Mouse (Mus musculus): Measurements from ENCODE around the gene Cap2. TPM values are rescaled to one million over a fixed set of nuclear protein-coding genes. Genes with fewer than 3 reads are reported as not detected.

Gene Cap2
- polyA plus RNA-seq, 1 experiment from 2014 or later = 9.2 TPM

GRCm38 (mm10) chr13:46545081-46545480, 43.4 kb downstream of the Cap2 start:
- DNase-seq (ENCODE audit: low spot score) = peak; percentile 62
- H3K9me3 ChIP-seq (replicated peaks) = no peaks in the 10 kb centered on the region
- 11% methylated on average over 9 of the region's 9 CpGs for WGBS

GRCm38 (mm10) chr13:46546846-46547245, 45.2 kb downstream of the Cap2 start:
- no peak for DNase-seq (ENCODE audit: low spot score)
- Histone ChIP-seq H3K27me3 (ENCODE audit: low read depth, poor library complexity, severe bottlenecking) (no peaks in the 10 kb centered on the region), H3K4me3 (no peak overlapping the region), H3K27ac (replicated peaks) (peak overlapping the region; percentile 83; the same call in 1 of the 2 replicates), H3K9me3 (replicated peaks) (no peaks in the 10 kb centered on the region), H3K36me3 (no peaks in the 10 kb centered on the region), H3K4me1 (peaks cover 47% of the 10 kb centered on the region)
- 92% methylated on average over 4 of the region's 4 CpGs for WGBS

More at GRCm38 (mm10) chr13:46545081-46545480, 43.4 kb downstream of the Cap2 start:
- peaks cover 57% of the 10 kb centered on the region for H3K4me1 ChIP-seq
- H3K27ac ChIP-seq (replicated peaks) = peak overlapping the region; percentile 83
- H3K36me3 ChIP-seq = no peaks in the 10 kb centered on the region
- H3K27me3 ChIP-seq (ENCODE audit: low read depth, poor library complexity, severe bottlenecking) = peaks cover 1% of the 10 kb centered on the region; the same call in 1 of the 2 replicates
- 0 out of 2 replicates have a peak overlapping the region, but pooled peaks have one; percentile 16 for H3K4me3 ChIP-seq

- H3K4me1 ChIP-seq = peaks cover 46% of the 10 kb centered on the region
- H3K27me3 ChIP-seq (ENCODE audit: low read depth, poor library complexity, severe bottlenecking) = no peaks in the 10 kb centered on the region
- no peak overlapping the region for H3K4me3 ChIP-seq
- H3K36me3 ChIP-seq = no peaks in the 10 kb centered on the region
- no peak for DNase-seq (ENCODE audit: low spot score)
- H3K9me3 ChIP-seq (replicated peaks) = no peaks in the 10 kb centered on the region
- 40% methylated on average over 1 of the region's 1 CpGs for WGBS
- H3K27ac ChIP-seq (replicated peaks) = peak overlapping the region; percentile 83; the same call in 1 of the 2 replicates
Measured at GRCm38 (mm10) chr13:46547253-46547652, 45.6 kb downstream of the Cap2 start.

- Histone ChIP-seq H3K27ac (replicated peaks) (no peak overlapping the region), H3K9me3 (replicated peaks) (no peaks in the 10 kb centered on the region), H3K4me3 (no peak overlapping the region), H3K4me1 (peaks cover 43% of the 10 kb centered on the region), H3K27me3 (ENCODE audit: low read depth, poor library complexity, severe bottlenecking) (no peaks in the 10 kb centered on the region), H3K36me3 (no peaks in the 10 kb centered on the region)
- 87% methylated on average over 8 of the region's 8 CpGs for WGBS
- no peak for DNase-seq (ENCODE audit: low spot score)
Measured at GRCm38 (mm10) chr13:46548132-46548531, 46.5 kb downstream of the Cap2 start.

- DNase-seq (ENCODE audit: low spot score) = no peak
- Histone ChIP-seq H3K9me3 (replicated peaks) (no peaks in the 10 kb centered on the region), H3K4me3 (no peak overlapping the region), H3K27me3 (ENCODE audit: low read depth, poor library complexity, severe bottlenecking) (no peaks in the 10 kb centered on the region), H3K36me3 (no peaks in the 10 kb centered on the region), H3K4me1 (peaks cover 41% of the 10 kb centered on the region), H3K27ac (replicated peaks) (no peak overlapping the region)
- 94% methylated on average over 5 of the region's 5 CpGs for WGBS
Measured at GRCm38 (mm10) chr13:46548600-46549179, 47.0 kb downstream of the Cap2 start.

- Histone ChIP-seq H3K4me1 (peaks cover 32% of the 10 kb centered on the region), H3K36me3 (no peaks in the 10 kb centered on the region), H3K27me3 (ENCODE audit: low read depth, poor library complexity, severe bottlenecking) (no peaks in the 10 kb centered on the region), H3K4me3 (no peak overlapping the region), H3K9me3 (replicated peaks) (no peaks in the 10 kb centered on the region), H3K27ac (replicated peaks) (no peak overlapping the region)
- WGBS = 90% methylated on average over 10 of the region's 10 CpGs
- no peak for DNase-seq (ENCODE audit: low spot score)
Measured at GRCm38 (mm10) chr13:46550627-46551026, 49.0 kb downstream of the Cap2 start.

GRCm38 (mm10) chr13:46554736-46555135, 53.1 kb downstream of the Cap2 start:
- Histone ChIP-seq H3K36me3 (no peaks in the 10 kb centered on the region), H3K4me3 (no peak overlapping the region), H3K4me1 (peaks cover 12% of the 10 kb centered on the region; the same call in 1 of the 2 replicates), H3K9me3 (replicated peaks) (peaks cover 14% of the 10 kb centered on the region), H3K27me3 (ENCODE audit: low read depth, poor library complexity, severe bottlenecking) (no peaks in the 10 kb centered on the region), H3K27ac (replicated peaks) (no peak overlapping the region)
- no peak for DNase-seq (ENCODE audit: low spot score)
- WGBS = 83% methylated on average over 9 of the region's 9 CpGs

GRCm38 (mm10) chr13:46565913-46566312, 64.3 kb downstream of the Cap2 start:
- Histone ChIP-seq H3K4me3 (no peak overlapping the region), H3K27ac (replicated peaks) (no peak overlapping the region), H3K4me1 (peaks cover 3% of the 10 kb centered on the region), H3K36me3 (no peaks in the 10 kb centered on the region), H3K9me3 (replicated peaks) (no peaks in the 10 kb centered on the region), H3K27me3 (ENCODE audit: low read depth, poor library complexity, severe bottlenecking) (no peaks in the 10 kb centered on the region)
- WGBS = 76% methylated on average over 5 of the region's 5 CpGs
- DNase-seq (ENCODE audit: low spot score) = no peak

GRCm38 (mm10) chr13:46569469-46569868, 67.8 kb downstream of the Cap2 start:
- DNase-seq (ENCODE audit: low spot score) = no peak
- H3K27ac ChIP-seq (replicated peaks) = no peak overlapping the region
- H3K36me3 ChIP-seq = no peaks in the 10 kb centered on the region
- H3K9me3 ChIP-seq (replicated peaks) = no peaks in the 10 kb centered on the region
- H3K4me3 ChIP-seq = no peak overlapping the region
- H3K4me1 ChIP-seq = peaks cover 28% of the 10 kb centered on the region
- H3K27me3 ChIP-seq (ENCODE audit: low read depth, poor library complexity, severe bottlenecking) = no peaks in the 10 kb centered on the region
- 93% methylated on average over 8 of the region's 8 CpGs for WGBS

- peak; percentile 48 for DNase-seq (ENCODE audit: low spot score)
- H3K4me1 ChIP-seq = peaks cover 30% of the 10 kb centered on the region
- H3K27me3 ChIP-seq (ENCODE audit: low read depth, poor library complexity, severe bottlenecking) = no peaks in the 10 kb centered on the region
- peak overlapping the region; percentile 41 for H3K4me3 ChIP-seq
- H3K27ac ChIP-seq (replicated peaks) = peak overlapping the region; percentile 64
- H3K36me3 ChIP-seq = no peaks in the 10 kb centered on the region
- WGBS = 2% methylated on average over 12 of the region's 12 CpGs
- no peaks in the 10 kb centered on the region for H3K9me3 ChIP-seq (replicated peaks)
Measured at GRCm38 (mm10) chr13:46571141-46571592, 69.5 kb downstream of the Cap2 start.

GRCm38 (mm10) chr13:46571961-46572647, 70.5 kb downstream of the Cap2 start:
- Histone ChIP-seq H3K9me3 (replicated peaks) (no peaks in the 10 kb centered on the region), H3K4me3 (no peak overlapping the region), H3K36me3 (no peaks in the 10 kb centered on the region), H3K4me1 (peaks cover 30% of the 10 kb centered on the region), H3K27me3 (ENCODE audit: low read depth, poor library complexity, severe bottlenecking) (no peaks in the 10 kb centered on the region), H3K27ac (replicated peaks) (0 out of 2 replicates have a peak overlapping the region, but pooled peaks have one; percentile 6)
- 84% methylated on average over 11 of the region's 11 CpGs for WGBS
- peak; percentile 17 for DNase-seq (ENCODE audit: low spot score)

GRCm38 (mm10) chr13:46572648-46573163, 71.1 kb downstream of the Cap2 start:
- Histone ChIP-seq H3K36me3 (no peaks in the 10 kb centered on the region), H3K9me3 (replicated peaks) (no peaks in the 10 kb centered on the region), H3K27me3 (ENCODE audit: low read depth, poor library complexity, severe bottlenecking) (no peaks in the 10 kb centered on the region), H3K27ac (replicated peaks) (0 out of 2 replicates have a peak overlapping the region, but pooled peaks have one; percentile 6), H3K4me3 (no peak overlapping the region), H3K4me1 (peaks cover 30% of the 10 kb centered on the region)
- no peak for DNase-seq (ENCODE audit: low spot score)
- 62% methylated on average over 9 of the region's 9 CpGs for WGBS

- no peaks in the 10 kb centered on the region for H3K27me3 ChIP-seq (ENCODE audit: low read depth, poor library complexity, severe bottlenecking)
- WGBS = 86% methylated on average over 5 of the region's 5 CpGs
- H3K4me3 ChIP-seq = no peak overlapping the region
- H3K4me1 ChIP-seq = peaks cover 30% of the 10 kb centered on the region
- H3K9me3 ChIP-seq (replicated peaks) = no peaks in the 10 kb centered on the region
- H3K36me3 ChIP-seq = no peaks in the 10 kb centered on the region
- H3K27ac ChIP-seq (replicated peaks) = no peak overlapping the region
- DNase-seq (ENCODE audit: low spot score) = no peak
Measured at GRCm38 (mm10) chr13:46574201-46574600, 72.6 kb downstream of the Cap2 start.

Measured in midbrain, embryonic 10.5 days (tissue).